Mouse (Mus musculus): ENCODE data around the gene Gm4792. TPM values are rescaled to one million over a fixed set of nuclear protein-coding genes. Genes with fewer than 3 reads are reported as not detected.

Gm4792 gene
- polyA plus RNA-seq, 1 experiment = not detected

- TF ChIP-seq CTCF (IDR thresholded peaks at IDR 0.05; ENCODE audit: control insufficient read depth, insufficient read depth, low read length) = no peak
- no peak for TF ChIP-seq POLR2A (IDR thresholded peaks at IDR 0.05; ENCODE audit: borderline replicate concordance, control insufficient read depth, low read depth, low read length)
- Histone ChIP-seq H3K4me1 (ENCODE audit: control insufficient read depth, insufficient read depth, low read length) (no peaks in the 10 kb centered on the region), H3K27ac (ENCODE audit: control insufficient read depth, insufficient read depth, low read depth, low read length, poor library complexity) (no peak overlapping the region), H3K4me3 (replicated peaks; ENCODE audit: control insufficient read depth, low read depth, low read length) (no peak overlapping the region)
- 86% methylated on average over 13 of the region's 13 CpGs for WGBS
Measured at GRCm38 (mm10) chr10:94262646-94263045, 35.9 kb downstream of the Gm4792 start.

- TF ChIP-seq CTCF (IDR thresholded peaks at IDR 0.05; ENCODE audit: control insufficient read depth, insufficient read depth, low read length) (no peak), POLR2A (IDR thresholded peaks at IDR 0.05; ENCODE audit: borderline replicate concordance, control insufficient read depth, low read depth, low read length) (no peak)
- WGBS = 66% methylated on average over 1 of the region's 1 CpGs
- no peak overlapping the region for H3K4me3 ChIP-seq (replicated peaks; ENCODE audit: control insufficient read depth, low read depth, low read length)
- no peaks in the 10 kb centered on the region for H3K4me1 ChIP-seq (ENCODE audit: control insufficient read depth, insufficient read depth, low read length)
- no peak overlapping the region for H3K27ac ChIP-seq (ENCODE audit: control insufficient read depth, insufficient read depth, low read depth, low read length, poor library complexity)
Measured at GRCm38 (mm10) chr10:94260544-94260943, 38.0 kb downstream of the Gm4792 start.

- no peak for TF ChIP-seq CTCF (IDR thresholded peaks at IDR 0.05; ENCODE audit: control insufficient read depth, insufficient read depth, low read length)
- no peak for TF ChIP-seq POLR2A (IDR thresholded peaks at IDR 0.05; ENCODE audit: borderline replicate concordance, control insufficient read depth, low read depth, low read length)
- no peak overlapping the region for H3K27ac ChIP-seq (ENCODE audit: control insufficient read depth, insufficient read depth, low read depth, low read length, poor library complexity)
- WGBS = 61% methylated on average over 4 of the region's 4 CpGs
- H3K4me1 ChIP-seq (ENCODE audit: control insufficient read depth, insufficient read depth, low read length) = no peaks in the 10 kb centered on the region
- H3K4me3 ChIP-seq (replicated peaks; ENCODE audit: control insufficient read depth, low read depth, low read length) = no peak overlapping the region
Measured at GRCm38 (mm10) chr10:94256518-94256917, 42.0 kb downstream of the Gm4792 start.

GRCm38 (mm10) chr10:94255744-94256143 is 42.8 kb downstream of the Gm4792 start:
- TF ChIP-seq POLR2A (IDR thresholded peaks at IDR 0.05; ENCODE audit: borderline replicate concordance, control insufficient read depth, low read depth, low read length) = no peak
- no peak for TF ChIP-seq CTCF (IDR thresholded peaks at IDR 0.05; ENCODE audit: control insufficient read depth, insufficient read depth, low read length)
- no peak overlapping the region for H3K4me3 ChIP-seq (replicated peaks; ENCODE audit: control insufficient read depth, low read depth, low read length)
- H3K4me1 ChIP-seq (ENCODE audit: control insufficient read depth, insufficient read depth, low read length) = no peaks in the 10 kb centered on the region
- 82% methylated on average over 6 of the region's 6 CpGs for WGBS
- H3K27ac ChIP-seq (ENCODE audit: control insufficient read depth, insufficient read depth, low read depth, low read length, poor library complexity) = no peak overlapping the region

- TF ChIP-seq CTCF (IDR thresholded peaks at IDR 0.05; ENCODE audit: control insufficient read depth, insufficient read depth, low read length) (no peak), POLR2A (IDR thresholded peaks at IDR 0.05; ENCODE audit: borderline replicate concordance, control insufficient read depth, low read depth, low read length) (no peak)
- 80% methylated on average over 3 of the region's 3 CpGs for WGBS
- Histone ChIP-seq H3K4me1 (ENCODE audit: control insufficient read depth, insufficient read depth, low read length) (peaks cover 2% of the 10 kb centered on the region; the same call in 1 of the 2 replicates), H3K27ac (ENCODE audit: control insufficient read depth, insufficient read depth, low read depth, low read length, poor library complexity) (no peak overlapping the region), H3K4me3 (replicated peaks; ENCODE audit: control insufficient read depth, low read depth, low read length) (no peak overlapping the region)
Measured at GRCm38 (mm10) chr10:94254766-94255165, 43.7 kb downstream of the Gm4792 start.

- 87% methylated on average over 17 of the region's 17 CpGs for WGBS
- Histone ChIP-seq H3K4me3 (replicated peaks; ENCODE audit: control insufficient read depth, low read depth, low read length) (no peak overlapping the region), H3K4me1 (ENCODE audit: control insufficient read depth, insufficient read depth, low read length) (peaks cover 2% of the 10 kb centered on the region; the same call in 1 of the 2 replicates), H3K27ac (ENCODE audit: control insufficient read depth, insufficient read depth, low read depth, low read length, poor library complexity) (no peak overlapping the region)
- no peak for TF ChIP-seq POLR2A (IDR thresholded peaks at IDR 0.05; ENCODE audit: borderline replicate concordance, control insufficient read depth, low read depth, low read length)
- no peak for TF ChIP-seq CTCF (IDR thresholded peaks at IDR 0.05; ENCODE audit: control insufficient read depth, insufficient read depth, low read length)
Measured at GRCm38 (mm10) chr10:94253260-94253807, 45.2 kb downstream of the Gm4792 start.

GRCm38 (mm10) chr10:94249575-94250456 is 48.7 kb downstream of the Gm4792 start:
- TF ChIP-seq CTCF (IDR thresholded peaks at IDR 0.05; ENCODE audit: control insufficient read depth, insufficient read depth, low read length) = no peak
- no peak for TF ChIP-seq POLR2A (IDR thresholded peaks at IDR 0.05; ENCODE audit: borderline replicate concordance, control insufficient read depth, low read depth, low read length)
- peaks cover 2% of the 10 kb centered on the region; the same call in 1 of the 2 replicates for H3K4me1 ChIP-seq (ENCODE audit: control insufficient read depth, insufficient read depth, low read length)
- H3K27ac ChIP-seq (ENCODE audit: control insufficient read depth, insufficient read depth, low read depth, low read length, poor library complexity) = no peak overlapping the region
- WGBS = 51% methylated on average over 22 of the region's 22 CpGs
- H3K4me3 ChIP-seq (replicated peaks; ENCODE audit: control insufficient read depth, low read depth, low read length) = no peak overlapping the region

GRCm38 (mm10) chr10:94247748-94248349 is 50.7 kb downstream of the Gm4792 start:
- Histone ChIP-seq H3K4me1 (ENCODE audit: control insufficient read depth, insufficient read depth, low read length) (peaks cover 2% of the 10 kb centered on the region; the same call in 1 of the 2 replicates), H3K4me3 (replicated peaks; ENCODE audit: control insufficient read depth, low read depth, low read length) (no peak overlapping the region), H3K27ac (ENCODE audit: control insufficient read depth, insufficient read depth, low read depth, low read length, poor library complexity) (no peak overlapping the region)
- WGBS = 73% methylated on average over 7 of the region's 7 CpGs
- TF ChIP-seq CTCF (IDR thresholded peaks at IDR 0.05; ENCODE audit: control insufficient read depth, insufficient read depth, low read length) (no peak), POLR2A (IDR thresholded peaks at IDR 0.05; ENCODE audit: borderline replicate concordance, control insufficient read depth, low read depth, low read length) (no peak)

Other genes starting within 250 kb of the Gm4792 start
- gene Nr2c1, start 150.7 kb downstream of the Gm4792 start, polyA plus RNA-seq (2011; ENCODE audit: insufficient read depth, insufficient read length, low replicate concordance, missing spikeins) = 2.4 and 4.2 TPM in 2 replicates
- 67.0 and 104 TPM in 2 replicates for gene Ndufa12, start 100.0 kb downstream of the Gm4792 start, polyA plus RNA-seq (2011; ENCODE audit: insufficient read depth, insufficient read length, low replicate concordance, missing spikeins)
- gene Tmcc3, start 13.2 kb upstream of the Gm4792 start, polyA plus RNA-seq (2011; ENCODE audit: insufficient read depth, insufficient read length, low replicate concordance, missing spikeins) = 2.3 and 5.9 TPM in 2 replicates